Mouse (Mus musculus): ENCODE data around the gene Srsf9.

DNA sequence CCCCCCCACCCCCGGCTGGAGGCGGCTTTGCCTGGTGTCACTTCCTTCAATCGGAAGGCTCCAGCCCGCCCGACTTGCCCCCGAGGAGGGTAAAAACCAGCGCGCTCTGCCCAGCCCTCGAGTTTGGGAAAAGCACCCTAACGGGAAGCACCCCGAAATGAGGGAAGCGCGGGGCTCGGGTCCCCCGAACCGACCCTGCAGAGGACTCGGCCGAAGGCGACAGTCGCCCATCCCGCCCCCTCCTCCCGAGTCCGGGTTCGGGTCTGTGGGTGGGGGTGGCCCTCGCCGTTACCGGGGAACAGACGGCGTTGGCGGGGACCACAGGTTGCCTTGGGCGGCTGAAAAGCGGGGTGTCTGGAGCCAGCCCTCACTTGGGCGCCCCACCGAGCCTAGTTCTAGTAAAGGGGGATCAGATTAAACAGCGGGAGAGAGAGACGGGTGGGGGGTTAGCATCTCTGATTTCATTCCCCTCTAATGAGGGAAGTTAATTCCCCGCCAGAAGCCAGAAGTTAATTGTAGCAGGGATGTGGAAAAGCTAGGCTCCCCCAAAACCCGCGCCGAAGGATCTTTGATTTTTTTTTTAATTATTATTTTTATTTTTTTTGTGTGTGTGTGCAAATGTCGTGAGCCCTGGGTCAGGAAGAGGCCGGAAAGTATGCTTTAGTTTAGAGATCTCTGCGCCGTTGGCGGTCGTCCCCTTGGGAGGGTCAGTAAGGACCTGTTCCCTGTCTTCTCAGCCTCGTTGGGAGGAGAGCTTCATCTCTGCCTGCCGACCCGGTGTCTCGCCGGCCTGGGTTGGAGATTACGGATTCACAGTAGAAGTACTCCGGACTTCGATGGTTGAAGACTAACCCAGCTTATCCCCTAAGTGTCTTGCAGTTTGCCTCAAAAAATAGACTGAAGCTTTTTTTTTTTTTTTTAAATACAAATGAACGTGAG lies 902 bp downstream of the Srsf9 start:
- TF ChIP-seq CTCF (IDR thresholded peaks at IDR 0.05; ENCODE audit: low read depth), result no peak
- no peak for TF ChIP-seq EP300 (optimal IDR thresholded peaks at IDR 0.05)

All from stomach, postnatal 0 days (tissue).